Mouse (Mus musculus): ENCODE data around the gene Gsta2. TPM values are rescaled to one million over a fixed set of nuclear protein-coding genes. Genes with fewer than 3 reads are reported as not detected.

The Gsta2 gene
- polyA plus RNA-seq (2012; rRNA removed): 0.28 TPM in 1 of 2 replicates, not detected in the other

GRCm38 (mm10) chr9:78355611-78356010 lies at the start of gene Gsta2:
Gsta2 (minus strand) TSS chr9:78355788.

GRCm38 (mm10) chr9:78395630-78396351 lies 40.2 kb upstream of the Gsta2 start, which contains the start of gene Ddx43:
Ddx43 (plus strand) TSS chr9:78395777.

GRCm38 (mm10) chr9:78378113-78378785 lies 22.7 kb upstream of the Gsta2 start, which contains the start of gene Ooep:
Ooep (minus strand) TSS chr9:78378725.

GRCm38 (mm10) chr9:78367959-78368358 lies 12.4 kb upstream of the Gsta2 start, which contains the start of gene Dppa5a:
Dppa5a (minus strand) TSS chr9:78368177.

GRCm38 (mm10) chr9:78327289-78327688 lies 28.3 kb downstream of the Gsta2 start, which contains the start of gene Omt2b:
Omt2b (plus strand) TSS chr9:78327589.

GRCm38 (mm10) chr9:78314696-78315095 lies 40.9 kb downstream of the Gsta2 start, which contains the start of gene Omt2a:
Omt2a (minus strand) TSS chr9:78314796.

GRCm38 (mm10) chr9:78289723-78290122 lies 65.9 kb downstream of the Gsta2 start, which contains the start of gene Gm10639:
Gm10639 (plus strand) TSS chr9:78289923.

Other genes starting within 250 kb of the Gsta2 start
- gene Fbxo9, start 246.7 kb downstream of the Gsta2 start, polyA plus RNA-seq (2012; rRNA removed): 52.9 and 69.2 TPM in 2 replicates
- 33.0 and 34.6 TPM in 2 replicates for gene Ick, start 246.6 kb downstream of the Gsta2 start, polyA plus RNA-seq (2012; rRNA removed)
- gene Gsta4, start 173.0 kb downstream of the Gsta2 start, polyA plus RNA-seq (2012; rRNA removed): 7.5 and 10.2 TPM in 2 replicates
- 3.2 and 3.5 TPM in 2 replicates for gene Gsta1, start 125.1 kb downstream of the Gsta2 start, polyA plus RNA-seq (2012; rRNA removed)
- gene Gm3776, start 98.7 kb downstream of the Gsta2 start, polyA plus RNA-seq (2012; rRNA removed): 0.16 and 0.87 TPM in 2 replicates
- not detected in 2 replicates for gene Gm10639, start 65.9 kb downstream of the Gsta2 start, polyA plus RNA-seq (2012; rRNA removed)
- not detected in 2 replicates for gene Omt2a, start 41.0 kb downstream of the Gsta2 start, polyA plus RNA-seq (2012; rRNA removed)
- gene Omt2b, start 28.2 kb downstream of the Gsta2 start, polyA plus RNA-seq (2012; rRNA removed): not detected in 2 replicates
- gene Dppa5a, start 12.4 kb upstream of the Gsta2 start, polyA plus RNA-seq (2012; rRNA removed): not detected in 2 replicates
- 0.19 and 0.28 TPM in 2 replicates for gene Ooep, start 22.9 kb upstream of the Gsta2 start, polyA plus RNA-seq (2012; rRNA removed)
- gene Ddx43, start 40.0 kb upstream of the Gsta2 start, polyA plus RNA-seq (2012; rRNA removed): 0.30 and 0.41 TPM in 2 replicates
- 0.86 and 1.0 TPM in 2 replicates for gene Cgas, start 87.4 kb upstream of the Gsta2 start, polyA plus RNA-seq (2012; rRNA removed)
- 10.2 and 11.1 TPM in 2 replicates for gene Mto1, start 92.4 kb upstream of the Gsta2 start, polyA plus RNA-seq (2012; rRNA removed)
- not detected in 2 replicates for gene Gm17324, start 93.0 kb upstream of the Gsta2 start, polyA plus RNA-seq (2012; rRNA removed)
- 2,114 and 2,981 TPM in 2 replicates for gene Eef1a1, start 133.4 kb upstream of the Gsta2 start, polyA plus RNA-seq (2012; rRNA removed)
- 13.1 and 17.2 TPM in 2 replicates for gene Slc17a5, start 232.3 kb upstream of the Gsta2 start, polyA plus RNA-seq (2012; rRNA removed)